Mouse (Mus musculus) small intestine, adult 2 months (tissue): Measurements from ENCODE around the gene Crlf3. TPM values are rescaled to one million over a fixed set of nuclear protein-coding genes. Genes with fewer than 3 reads are reported as not detected.

Source experiments
- H3K27ac ChIP-seq: fragments of 200-500 bp; 2 replicates; pipeline ENCODE4 v1.5.1; 2012; ENCODE audit warnings: low read depth, low read length, control low read depth, inconsistent platforms; ENCODE audit not compliant: insufficient read depth
- H3K27me3 ChIP-seq: fragments of 200-500 bp; 2 replicates; pipeline ENCODE4 v1.6.1; 2012; ENCODE audit warnings: mild to moderate bottlenecking, moderate library complexity, low read length, inconsistent platforms; ENCODE audit not compliant: control insufficient read depth, insufficient read depth
- H3K36me3 ChIP-seq: fragments of 200-500 bp; 2 replicates; pipeline ENCODE4 v1.6.1; 2012; ENCODE audit warnings: mild to moderate bottlenecking, low read length, control low read depth, inconsistent platforms; ENCODE audit not compliant: control insufficient read depth, insufficient read depth
- H3K4me1 ChIP-seq: fragments of 200-500 bp; 2 replicates; pipeline ENCODE4 v1.6.1; 2012; ENCODE audit warnings: low read length, inconsistent platforms, mixed read lengths; ENCODE audit not compliant: control insufficient read depth, insufficient read depth, insufficient read length
- H3K4me3 ChIP-seq: fragments of 200-500 bp; 2 replicates; pipeline ENCODE4 v1.5.1; 2012; ENCODE audit warnings: low read depth, mild to moderate bottlenecking, control low read depth, inconsistent platforms, low read length, moderate library complexity
- CTCF ChIP-seq: fragments of 200-500 bp; IDR thresholded peaks from 2 replicates; pipeline ENCODE4 v1.5.1; 2012; ENCODE audit warnings: low read depth, mild to moderate bottlenecking, control low read depth, inconsistent platforms, low read length, moderate library complexity, mixed read lengths; ENCODE audit not compliant: insufficient replicate concordance, insufficient read length; ENCODE audit errors: extremely low read depth
- POLR2A ChIP-seq: fragments of 200-500 bp; IDR thresholded peaks from 2 replicates; pipeline ENCODE4 v1.6.1; 2012; ENCODE audit warnings: low read depth, mild to moderate bottlenecking, control low read depth, inconsistent platforms, low read length, moderate library complexity
- WGBS: fragments of 180-500 bp; shearing (Covaris S2); methylation state at CpG from one replicate; pipeline ENCODE4 v1.1.7; 2018; 5-methylcytosine and 5-hydroxymethylcytosine counted together
- polyA plus RNA-seq: library from polyadenylated mRNA; depleted of rRNA; stranded (reverse); fragments of >200 nt; gene quantifications from 2 replicates; pipeline ENCODE4 v1.2.3, GENCODE M21; 2012; rRNA removed

Gene Crlf3
- 3.7 and 9.4 TPM in 2 replicates for polyA plus RNA-seq

- H3K27ac ChIP-seq = peak within 1 kb of the TSS; percentile 92
- TF ChIP-seq POLR2A = peak; percentile 97
- no peak for TF ChIP-seq CTCF
- H3K36me3 ChIP-seq = no peaks in the 10 kb centered on the region
- peak within 1 kb of the TSS; percentile 86 for H3K4me3 ChIP-seq
- peaks cover 6% of the 10 kb centered on the region; the same call in 1 of the 2 replicates for H3K4me1 ChIP-seq
- no peaks in the 10 kb centered on the region for H3K27me3 ChIP-seq
- 2% methylated on average over 55 of the region's 55 CpGs for WGBS
Observed at GRCm38 (mm10) chr11:80080826-80081728, at the start of gene Crlf3. Gene Crlf3 (minus strand): TSS chr11:80080991.

GRCm38 (mm10) chr11:80116411-80116810 lies 35.6 kb upstream of the Crlf3 start:
- TF ChIP-seq CTCF (no peak), POLR2A (no peak)
- Histone ChIP-seq H3K36me3 (peaks cover 9% of the 10 kb centered on the region), H3K27me3 (no peaks in the 10 kb centered on the region), H3K4me3 (no peak overlapping the region), H3K4me1 (0 out of 2 replicates have a peak, but pooled peaks cover 3% of the 10 kb centered on the region), H3K27ac (no peak overlapping the region)
- WGBS = 83% methylated on average over 1 of the region's 1 CpGs

GRCm38 (mm10) chr11:80104407-80104806 lies 23.6 kb upstream of the Crlf3 start:
- Histone ChIP-seq H3K27me3 (no peaks in the 10 kb centered on the region), H3K4me3 (no peak overlapping the region), H3K4me1 (no peaks in the 10 kb centered on the region), H3K27ac (no peak overlapping the region), H3K36me3 (peaks cover 5% of the 10 kb centered on the region; the same call in 1 of the 2 replicates)
- TF ChIP-seq CTCF = no peak
- no peak for TF ChIP-seq POLR2A
- WGBS = 91% methylated on average over 1 of the region's 1 CpGs

- H3K36me3 ChIP-seq = peaks cover 5% of the 10 kb centered on the region
- no peak overlapping the region for H3K27ac ChIP-seq
- no peak overlapping the region for H3K4me3 ChIP-seq
- H3K27me3 ChIP-seq = no peaks in the 10 kb centered on the region
- H3K4me1 ChIP-seq = no peaks in the 10 kb centered on the region
- TF ChIP-seq POLR2A = no peak
- TF ChIP-seq CTCF = no peak
- WGBS = 82% methylated on average over 6 of the region's 6 CpGs
Observed at GRCm38 (mm10) chr11:80101298-80101697, 20.5 kb upstream of the Crlf3 start.

GRCm38 (mm10) chr11:80098444-80099056 lies 17.8 kb upstream of the Crlf3 start:
- TF ChIP-seq POLR2A (no peak), CTCF (no peak)
- Histone ChIP-seq H3K27ac (no peak overlapping the region), H3K27me3 (no peaks in the 10 kb centered on the region), H3K4me1 (no peaks in the 10 kb centered on the region), H3K36me3 (peaks cover 6% of the 10 kb centered on the region), H3K4me3 (no peak overlapping the region)
- 94% methylated on average over 3 of the region's 3 CpGs for WGBS

GRCm38 (mm10) chr11:80090555-80091164 lies 9.9 kb upstream of the Crlf3 start:
- TF ChIP-seq CTCF (no peak), POLR2A (no peak)
- 41% methylated on average over 3 of the region's 3 CpGs for whole genome bisulfite sequencing
- Histone ChIP-seq H3K27ac (no peak overlapping the region), H3K4me1 (peaks cover 8% of the 10 kb centered on the region; the same call in 1 of the 2 replicates), H3K27me3 (no peaks in the 10 kb centered on the region), H3K4me3 (no peak overlapping the region), H3K36me3 (no peaks in the 10 kb centered on the region)

- Histone ChIP-seq H3K27me3 (no peaks in the 10 kb centered on the region), H3K4me1 (peaks cover 11% of the 10 kb centered on the region; the same call in 1 of the 2 replicates), H3K4me3 (peak overlapping the region; percentile 72), H3K27ac (no peak overlapping the region), H3K36me3 (no peaks in the 10 kb centered on the region)
- under 1% methylated on average over 14 of the region's 14 CpGs for WGBS
- TF ChIP-seq CTCF (no peak), POLR2A (no peak)
Observed at GRCm38 (mm10) chr11:80089817-80090214, 9.0 kb upstream of the Crlf3 start.
